Mouse (Mus musculus): ENCODE measurements at regions not wholly inside any gene's neighbourhood (a gene's known extent, or its start where the extent isn't known, plus 50 kb on each side); places are given as distances from the start of the nearest gene placed in this dataset.

- DNase-seq, result no peak
Observed at GRCm38 (mm10) chr19:14752646-14753045, 154.8 kb upstream of the Tle4 start.

- no peak for DNase-seq
Observed at GRCm38 (mm10) chr19:14742361-14742760, 144.5 kb upstream of the Tle4 start.

- DNase-seq, result no peak
Observed at GRCm38 (mm10) chr19:14740936-14741335, 143.1 kb upstream of the Tle4 start.

- DNase-seq, result no peak
Observed at GRCm38 (mm10) chr19:14740139-14740538, 142.3 kb upstream of the Tle4 start.

GRCm38 (mm10) chr19:14736514-14736913, 138.7 kb upstream of the Tle4 start:
- no peak for DNase-seq

- no peak for DNase-seq
Observed at GRCm38 (mm10) chr19:14725329-14725728, 127.5 kb upstream of the Tle4 start.

- no peak for DNase-seq
Observed at GRCm38 (mm10) chr19:14724637-14725036, 126.8 kb upstream of the Tle4 start.

GRCm38 (mm10) chr19:14705791-14706190, 107.9 kb upstream of the Tle4 start:
- no peak for DNase-seq

- DNase-seq, result no peak
Observed at GRCm38 (mm10) chr19:14701116-14701515, 103.3 kb upstream of the Tle4 start.

GRCm38 (mm10) chr19:14695369-14695768, 97.5 kb upstream of the Tle4 start:
- peak; percentile 43 to 53 for DNase-seq

- peak; percentile 14 to 15 for DNase-seq
Observed at GRCm38 (mm10) chr19:14692183-14692582, 94.3 kb upstream of the Tle4 start.

- DNase-seq, result no peak
Observed at GRCm38 (mm10) chr19:14685628-14686027, 87.8 kb upstream of the Tle4 start.

- no peak for DNase-seq
Observed at GRCm38 (mm10) chr19:14684669-14685068, 86.8 kb upstream of the Tle4 start.

GRCm38 (mm10) chr19:14681306-14681705, 83.5 kb upstream of the Tle4 start:
- no peak for DNase-seq

GRCm38 (mm10) chr19:14679776-14680175, 81.9 kb upstream of the Tle4 start:
- no peak for DNase-seq

- no peak for DNase-seq
Observed at GRCm38 (mm10) chr19:14678584-14678983, 80.7 kb upstream of the Tle4 start.

GRCm38 (mm10) chr19:14676929-14677328, 79.1 kb upstream of the Tle4 start:
- DNase-seq, result no peak

- no peak for DNase-seq
Observed at GRCm38 (mm10) chr19:14670821-14671104, 72.9 kb upstream of the Tle4 start.

GRCm38 (mm10) chr19:14670078-14670820, 72.4 kb upstream of the Tle4 start:
- DNase-seq, result no peak

- DNase-seq, result no peak
Observed at GRCm38 (mm10) chr19:14668512-14669181, 70.8 kb upstream of the Tle4 start.

GRCm38 (mm10) chr19:14664682-14665417, 67.0 kb upstream of the Tle4 start:
- DNase-seq, result no peak

GRCm38 (mm10) chr19:14664096-14664586, 66.3 kb upstream of the Tle4 start:
- DNase-seq, result no peak

- peak in 1 of 2 experiments; percentile 12 for DNase-seq
Observed at GRCm38 (mm10) chr19:14663350-14663749, 65.5 kb upstream of the Tle4 start.

GRCm38 (mm10) chr19:14659725-14660124, 61.9 kb upstream of the Tle4 start:
- DNase-seq, result no peak
